Mouse (Mus musculus): ENCODE results near the gene Kdm5a.

Kdm5a gene

DNA sequence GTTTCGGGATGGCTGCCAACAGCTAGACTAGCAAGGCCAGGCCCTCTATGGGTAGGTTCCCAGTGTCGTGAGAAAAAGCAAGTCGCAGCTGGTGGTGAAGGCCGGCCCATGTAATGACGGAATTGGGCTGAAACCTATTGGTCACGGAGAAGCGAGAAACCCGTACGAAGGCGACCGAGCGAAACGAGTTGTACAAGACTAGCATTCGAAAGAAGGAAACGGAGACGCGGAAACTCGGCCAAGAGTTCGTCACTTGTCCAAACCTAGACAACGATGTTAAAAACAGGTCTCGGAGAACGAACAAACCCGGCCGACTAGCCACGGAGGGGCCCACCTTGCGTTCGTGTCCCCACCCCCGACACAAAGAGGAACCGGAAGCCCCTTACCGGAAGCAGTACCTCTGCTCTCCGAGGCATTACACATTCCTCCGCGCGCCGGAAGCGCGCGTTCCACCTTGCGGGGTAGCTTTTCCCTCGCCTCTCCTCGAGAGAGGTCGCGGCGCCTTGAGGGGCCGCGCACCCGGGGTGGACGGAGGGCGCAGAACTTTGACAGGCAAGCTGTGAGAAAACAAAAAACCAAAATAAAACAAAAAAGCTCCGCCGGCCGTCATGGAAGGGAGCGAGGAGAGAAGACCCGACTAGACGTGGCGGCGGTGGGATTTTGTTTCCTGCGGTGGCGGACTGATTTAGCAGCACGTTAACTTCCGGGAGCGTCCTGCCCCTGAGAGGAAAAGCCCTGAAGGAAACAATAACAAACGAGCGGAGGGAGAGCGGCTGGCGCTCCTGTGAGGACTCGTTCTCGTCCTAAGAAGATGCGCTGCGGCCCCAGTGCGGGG lies at the start of gene Kdm5a, which contains the start of gene Ccdc77:
Kdm5a (plus strand) TSS at position 437 of the 835 bp plus-strand sequence.
Ccdc77 (minus strand) TSS at position 687 of the 835 bp plus-strand sequence.
- DNase-seq (ENCODE audit: low spot score), result peak; percentile 91

DNA sequence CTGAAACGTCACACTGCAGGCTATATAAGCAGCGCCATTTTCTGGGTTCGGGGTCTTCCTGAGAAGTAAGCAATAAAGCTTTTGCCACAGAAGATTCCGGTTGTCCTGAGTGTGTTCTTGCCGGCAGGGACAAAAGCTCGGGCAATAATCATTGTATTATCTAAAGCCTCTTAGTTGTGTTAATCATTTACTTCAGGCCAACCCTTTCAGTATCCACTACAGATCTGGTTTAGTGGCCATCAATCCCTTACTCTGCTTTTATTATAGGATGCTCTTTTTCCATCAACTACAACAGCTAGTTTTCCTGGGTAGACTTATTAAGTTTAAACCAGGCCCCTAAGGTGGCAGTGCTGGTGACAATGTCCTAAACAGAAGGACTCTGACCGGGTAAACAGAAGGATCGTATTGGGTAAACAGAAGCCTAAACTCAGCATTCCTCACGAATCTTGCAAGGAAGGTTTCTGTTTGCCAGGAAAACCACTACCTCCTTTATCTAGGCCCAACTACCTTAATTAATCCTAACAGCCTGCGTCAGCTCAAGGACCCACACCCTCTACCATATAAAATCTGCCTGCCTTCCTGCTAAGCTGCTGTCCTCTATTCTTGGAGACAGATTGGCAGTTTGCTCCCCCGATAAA lies 45.5 kb upstream of the Kdm5a start:
- no peak for DNase-seq (ENCODE audit: low spot score)

- no peak for DNase-seq (ENCODE audit: low spot score)
Measured at GRCm38 (mm10) chr6:120319129-120319528, 44.8 kb upstream of the Kdm5a start.

DNA sequence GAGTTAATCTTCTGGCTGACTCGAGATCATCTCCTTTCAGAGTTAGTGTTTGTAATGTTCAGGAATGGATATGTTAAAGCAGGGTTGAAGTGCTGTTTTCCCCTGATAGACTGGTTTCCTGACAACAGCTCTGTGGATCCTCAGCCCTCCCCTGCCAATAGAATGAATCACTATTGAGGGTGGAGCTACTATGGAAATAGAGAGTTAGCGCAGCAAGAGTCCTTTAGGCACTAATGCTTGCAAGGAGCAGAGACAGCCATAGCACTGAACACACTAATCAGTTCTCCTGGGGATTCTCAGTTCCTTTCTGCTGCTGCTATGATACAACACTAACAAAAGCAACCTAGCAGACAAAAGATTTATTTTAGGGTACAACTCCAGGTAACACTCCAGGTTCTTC lies 43.6 kb upstream of the Kdm5a start:
- no peak for DNase-seq (ENCODE audit: low spot score)

- peak; percentile 36 for DNase-seq (ENCODE audit: low spot score)
Measured at GRCm38 (mm10) chr6:120324295-120324927, 39.5 kb upstream of the Kdm5a start.

GRCm38 (mm10) chr6:120332351-120332750 lies 31.6 kb upstream of the Kdm5a start:
- DNase-seq (ENCODE audit: low spot score), result no peak

DNA sequence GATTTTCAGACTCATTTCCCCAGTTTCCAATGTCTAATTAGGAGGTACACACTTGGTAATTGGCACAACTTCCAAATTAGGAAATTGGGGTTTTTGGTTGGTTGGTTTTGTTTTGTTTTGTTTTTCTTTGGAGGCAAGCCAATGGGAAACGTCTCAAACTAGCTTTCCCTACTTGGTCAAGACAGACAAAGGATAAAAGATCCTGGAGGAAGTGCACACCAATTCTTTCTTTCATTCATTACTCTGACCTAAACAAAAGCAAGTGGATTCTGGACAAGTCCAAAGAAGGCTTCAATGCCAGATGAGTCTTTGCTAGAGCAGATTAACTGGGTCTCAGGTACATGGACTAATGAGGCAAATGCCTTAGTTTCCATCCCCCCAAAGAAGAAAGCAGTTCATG lies 19.9 kb upstream of the Kdm5a start:
- no peak for DNase-seq (ENCODE audit: low spot score)

GRCm38 (mm10) chr6:120349018-120349417 lies 14.9 kb upstream of the Kdm5a start:
- no peak for DNase-seq (ENCODE audit: low spot score)

DNA sequence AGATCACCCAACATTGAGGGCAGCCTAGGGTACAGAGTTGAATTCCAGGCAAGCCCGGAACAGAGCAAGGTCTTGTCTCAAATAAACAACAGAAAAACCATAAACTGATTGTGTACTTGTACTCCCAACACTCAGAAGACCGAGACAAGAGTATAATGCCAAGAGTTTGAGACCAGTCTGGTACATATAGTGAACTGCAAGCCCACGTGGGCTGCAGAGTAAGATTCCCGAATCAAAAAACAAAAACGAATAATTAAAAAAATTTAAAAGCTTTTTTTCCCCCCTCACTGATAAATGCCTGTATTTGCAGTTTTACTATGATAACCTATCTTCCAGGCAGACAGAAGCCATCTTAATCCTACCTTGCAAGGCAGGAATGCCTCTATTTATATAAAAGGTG lies 7.4 kb upstream of the Kdm5a start:
- no peak for DNase-seq (ENCODE audit: low spot score)

- peak; percentile 78 for DNase-seq (ENCODE audit: low spot score)
Measured at GRCm38 (mm10) chr6:120356951-120357945, 6.7 kb upstream of the Kdm5a start.

- DNase-seq (ENCODE audit: low spot score), result no peak
Measured at GRCm38 (mm10) chr6:120362124-120362523, 1.8 kb upstream of the Kdm5a start.

DNA sequence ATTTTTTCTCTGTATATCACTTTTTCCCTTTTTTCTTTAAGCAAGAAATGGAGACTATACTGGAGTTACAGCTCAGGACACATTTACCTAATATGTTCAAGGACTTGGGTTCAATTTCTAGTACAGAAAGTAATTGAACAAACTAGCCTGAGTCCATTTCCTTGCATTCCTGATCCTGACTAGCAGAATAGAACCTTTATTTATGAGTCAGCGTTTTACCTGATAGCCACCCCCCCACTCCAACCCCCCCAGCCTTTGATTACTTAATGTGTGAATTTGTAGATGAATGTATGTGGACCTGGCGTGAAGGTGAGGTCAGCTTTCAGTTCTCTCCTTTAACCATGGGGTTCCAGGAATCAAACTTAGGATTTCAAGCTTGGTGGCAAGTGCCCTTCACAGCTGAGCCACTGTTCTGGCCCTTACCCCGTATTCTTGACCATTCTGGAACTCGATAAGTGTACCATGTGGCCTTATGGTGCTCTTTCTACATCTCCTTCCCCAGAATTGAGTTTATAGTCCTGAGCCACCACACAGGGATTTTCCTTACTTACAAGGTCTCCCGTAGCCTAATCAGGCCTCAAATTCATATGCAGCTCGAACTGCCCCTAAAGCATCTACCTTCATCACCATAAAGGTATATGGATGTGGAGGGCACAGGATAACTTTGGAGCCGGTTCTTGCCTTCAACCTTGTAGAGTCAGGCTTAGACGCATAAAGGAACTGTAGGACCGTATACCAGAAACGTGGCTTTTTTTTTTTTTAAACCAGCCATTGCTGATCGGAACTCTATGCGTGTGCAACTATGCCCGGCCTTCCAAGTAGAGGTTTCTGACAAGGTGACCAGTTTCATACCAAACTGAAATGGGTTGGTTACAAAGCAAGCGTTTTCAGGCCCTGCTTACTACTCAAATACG lies 893 bp upstream of the Kdm5a start:
- no peak for DNase-seq (ENCODE audit: low spot score)

DNA sequence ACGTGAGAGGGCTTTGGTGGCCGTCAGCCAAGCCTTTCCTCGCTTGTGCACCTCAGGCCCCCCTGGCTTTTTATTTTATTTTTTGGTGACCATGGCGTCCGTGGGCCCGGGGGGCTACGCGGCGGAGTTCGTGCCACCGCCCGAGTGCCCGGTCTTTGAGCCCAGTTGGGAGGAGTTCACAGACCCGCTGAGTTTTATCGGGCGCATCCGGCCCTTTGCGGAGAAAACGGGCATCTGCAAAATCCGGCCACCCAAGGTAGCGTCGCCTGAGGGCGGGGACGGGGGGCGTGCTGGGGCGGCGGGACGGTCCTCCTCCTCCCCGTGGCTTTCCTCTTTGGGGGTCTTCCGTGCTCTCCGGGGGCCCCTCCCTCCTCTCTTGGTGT lies 590 bp downstream of the Kdm5a start:
- DNase-seq (ENCODE audit: low spot score), result no peak

GRCm38 (mm10) chr6:120365051-120365450 lies 1.1 kb downstream of the Kdm5a start:
- no peak for DNase-seq (ENCODE audit: low spot score)

DNA sequence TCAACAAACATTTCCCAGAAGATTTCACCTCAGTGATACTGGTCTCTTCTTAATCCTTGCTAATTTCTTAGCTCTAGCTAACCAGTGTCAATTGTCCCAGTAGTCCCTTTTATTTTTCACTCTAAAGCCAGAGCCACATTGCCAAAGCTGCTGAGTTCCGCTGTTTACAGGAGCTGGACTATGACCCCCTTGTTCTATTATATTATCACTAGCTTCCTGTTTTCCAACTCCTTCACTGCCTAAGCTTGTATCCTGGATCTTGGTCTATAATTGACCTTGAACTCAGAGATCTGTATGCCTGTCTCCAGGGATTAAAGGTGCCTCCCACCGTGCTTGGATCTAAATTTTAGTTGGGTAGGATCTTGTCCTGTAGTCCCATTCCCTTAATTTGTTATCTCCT lies 12.8 kb downstream of the Kdm5a start:
- no peak for DNase-seq (ENCODE audit: low spot score)

- no peak for DNase-seq (ENCODE audit: low spot score)
Measured at GRCm38 (mm10) chr6:120390054-120390453, 26.1 kb downstream of the Kdm5a start.

DNA sequence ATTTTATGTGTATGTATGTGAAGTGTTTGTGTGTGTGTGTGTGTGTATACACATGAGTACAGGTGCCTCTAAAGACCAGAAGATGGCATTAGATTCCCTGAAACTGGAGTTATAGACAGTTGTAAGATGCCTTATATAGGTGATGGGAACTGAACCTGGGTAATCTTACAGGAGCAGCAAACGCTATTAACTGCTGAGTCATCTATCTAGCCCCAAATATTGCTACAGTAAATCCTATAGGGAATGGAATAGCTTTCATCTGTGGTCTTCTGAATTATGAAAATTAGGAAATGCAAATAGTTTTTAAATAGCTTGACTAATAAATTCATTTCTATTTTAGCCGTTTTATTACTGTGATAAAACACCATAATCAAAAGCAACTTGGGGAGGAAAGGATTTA lies 28.9 kb downstream of the Kdm5a start:
- no peak for DNase-seq (ENCODE audit: low spot score)

DNA sequence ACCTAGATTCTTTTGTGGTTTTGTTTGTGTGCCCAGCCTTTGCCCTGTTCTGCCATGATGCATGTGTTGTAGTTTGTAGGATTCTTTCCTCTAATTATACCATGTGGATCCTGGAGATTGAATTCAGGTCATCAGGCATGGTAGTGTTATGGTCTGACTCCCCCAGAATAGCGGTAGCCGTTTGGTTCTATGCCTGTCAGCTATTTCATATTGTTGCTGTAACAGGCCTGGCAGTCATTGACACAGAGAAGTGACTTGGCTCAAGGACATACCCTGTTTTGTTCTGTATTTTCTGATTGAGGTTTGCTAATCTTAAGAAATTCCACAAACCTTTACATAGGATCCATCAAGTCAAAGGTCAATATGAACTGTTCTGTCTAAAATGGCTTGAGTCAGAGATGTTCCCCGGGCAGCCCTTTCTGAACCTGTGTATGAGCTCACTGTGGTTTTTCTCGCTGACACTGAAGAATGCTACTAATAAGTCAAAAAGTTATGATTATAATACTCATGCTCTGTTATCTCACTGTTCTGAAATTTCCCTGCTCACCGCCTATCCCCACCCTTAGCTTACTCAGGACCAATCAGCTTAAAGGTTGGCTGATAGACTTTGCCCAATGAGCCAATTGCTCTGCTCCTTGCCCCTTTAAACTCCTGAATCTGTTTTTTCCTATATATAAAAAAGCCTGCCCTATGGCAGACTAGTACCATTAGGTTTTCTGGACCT lies 31.9 kb downstream of the Kdm5a start:
- DNase-seq (ENCODE audit: low spot score), result no peak

GRCm38 (mm10) chr6:120403936-120404335 lies 40.0 kb downstream of the Kdm5a start:
- DNase-seq (ENCODE audit: low spot score), result no peak

GRCm38 (mm10) chr6:120438161-120438560 lies 74.2 kb downstream of the Kdm5a start:
- no peak for DNase-seq (ENCODE audit: low spot score)

Data from ovary, postnatal 36 days (tissue).